Mouse (Mus musculus) lung, adult 18-20 months (tissue): ENCODE results near the gene Eif2b2.

Source experiments
- DNase-seq, 2 experiments: peaks; one replicate each; pipeline ENCODE4 v3.0.0; 2022; ENCODE audit warnings: mixed read lengths in 2 of 2

Eif2b2 gene

GRCm38 (mm10) chr12:85219236-85219904, at the start of gene Eif2b2:
Gene Eif2b2 (plus strand): TSS chr12:85219481.
- peak; percentile 99 for DNase-seq

DNA sequence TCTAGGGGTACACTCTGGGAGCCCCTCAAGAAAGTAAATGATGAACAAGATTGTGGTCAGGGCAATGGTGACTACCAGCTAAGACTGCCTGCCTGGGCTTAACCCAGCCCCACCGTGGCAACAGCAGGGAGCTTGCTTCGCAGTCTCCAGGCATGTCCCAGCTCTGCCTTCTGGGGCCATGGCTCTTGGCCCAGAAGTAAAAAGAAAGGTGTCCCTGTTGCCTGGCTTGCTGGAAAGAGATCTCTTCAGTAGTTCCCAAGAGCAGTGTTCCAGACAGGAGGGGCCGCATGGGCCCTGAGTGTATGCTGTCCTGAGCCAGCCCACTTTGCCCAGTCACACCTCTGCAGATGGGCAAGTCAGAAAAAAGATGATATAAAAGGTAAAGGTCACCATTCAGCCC, 49.4 kb upstream of the Eif2b2 start:
- DNase-seq, result no peak

- DNase-seq, result no peak
Observed at GRCm38 (mm10) chr12:85170284-85170947, 48.9 kb upstream of the Eif2b2 start.

DNA sequence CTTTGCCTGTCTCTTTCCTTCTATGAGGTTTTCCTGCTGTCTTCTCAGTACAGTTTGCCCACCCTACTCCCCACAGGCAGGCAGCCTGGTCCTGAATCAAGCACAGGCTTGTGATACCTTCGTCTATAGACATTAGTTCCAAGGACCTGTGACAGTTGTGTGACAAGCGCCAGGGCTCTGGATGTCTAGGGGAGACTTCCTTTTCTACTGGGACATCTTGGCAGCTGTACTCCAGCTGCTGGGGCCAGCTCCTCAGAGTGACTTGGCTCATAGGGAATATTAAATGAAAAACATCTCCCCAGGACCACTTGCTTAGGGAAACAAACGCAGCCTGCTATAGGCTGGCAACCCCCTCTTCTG, 48.4 kb upstream of the Eif2b2 start:
- no peak for DNase-seq

DNA sequence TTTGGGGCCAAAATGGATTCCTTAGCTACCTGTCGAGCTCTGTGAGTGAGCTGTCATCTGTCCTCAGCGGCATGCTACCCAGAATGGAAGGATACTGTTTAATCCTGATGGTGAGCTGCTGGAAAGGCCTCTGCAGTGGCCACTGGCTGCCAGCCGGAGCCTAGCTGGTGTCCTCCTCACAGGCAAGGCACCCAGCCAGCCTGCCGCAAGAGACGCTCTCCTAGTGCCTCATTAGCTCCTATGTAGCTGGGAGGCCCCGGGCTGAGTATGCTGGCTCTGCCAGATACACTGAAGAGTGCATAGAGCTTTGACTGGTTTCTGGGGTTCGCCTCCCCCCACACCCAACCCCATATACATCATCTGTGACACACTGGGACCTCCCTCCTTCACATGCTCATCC, 45.3 kb upstream of the Eif2b2 start:
- no peak for DNase-seq

DNA sequence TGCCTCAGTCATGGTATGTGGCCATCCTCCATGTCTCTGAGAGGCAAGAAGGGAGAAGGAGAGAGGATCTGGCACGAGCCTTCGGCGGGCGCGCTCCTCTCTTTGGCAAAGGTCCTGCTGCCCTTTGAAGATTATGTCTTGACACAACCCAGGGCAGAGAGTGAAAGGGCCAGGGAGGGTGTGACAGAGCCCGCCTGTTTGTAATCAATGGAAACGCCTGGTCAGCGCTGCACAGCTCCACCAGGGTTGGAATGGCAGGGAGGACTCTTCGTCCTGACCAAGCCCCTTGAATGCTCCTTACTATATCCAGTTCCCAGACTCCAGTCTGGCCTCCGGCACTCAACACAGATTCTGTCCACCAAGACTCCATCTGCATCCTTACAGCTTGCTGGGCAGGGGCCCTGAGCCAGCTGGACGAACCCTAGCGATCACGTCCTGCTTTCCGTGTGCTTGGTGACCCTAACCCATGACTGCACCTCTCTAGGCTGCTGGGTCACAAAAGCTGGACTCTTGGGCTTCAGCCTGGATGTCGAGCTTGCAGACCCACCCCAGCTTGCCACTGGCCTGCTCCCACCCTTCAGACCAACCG, 44.1 kb upstream of the Eif2b2 start:
- no peak for DNase-seq

DNA sequence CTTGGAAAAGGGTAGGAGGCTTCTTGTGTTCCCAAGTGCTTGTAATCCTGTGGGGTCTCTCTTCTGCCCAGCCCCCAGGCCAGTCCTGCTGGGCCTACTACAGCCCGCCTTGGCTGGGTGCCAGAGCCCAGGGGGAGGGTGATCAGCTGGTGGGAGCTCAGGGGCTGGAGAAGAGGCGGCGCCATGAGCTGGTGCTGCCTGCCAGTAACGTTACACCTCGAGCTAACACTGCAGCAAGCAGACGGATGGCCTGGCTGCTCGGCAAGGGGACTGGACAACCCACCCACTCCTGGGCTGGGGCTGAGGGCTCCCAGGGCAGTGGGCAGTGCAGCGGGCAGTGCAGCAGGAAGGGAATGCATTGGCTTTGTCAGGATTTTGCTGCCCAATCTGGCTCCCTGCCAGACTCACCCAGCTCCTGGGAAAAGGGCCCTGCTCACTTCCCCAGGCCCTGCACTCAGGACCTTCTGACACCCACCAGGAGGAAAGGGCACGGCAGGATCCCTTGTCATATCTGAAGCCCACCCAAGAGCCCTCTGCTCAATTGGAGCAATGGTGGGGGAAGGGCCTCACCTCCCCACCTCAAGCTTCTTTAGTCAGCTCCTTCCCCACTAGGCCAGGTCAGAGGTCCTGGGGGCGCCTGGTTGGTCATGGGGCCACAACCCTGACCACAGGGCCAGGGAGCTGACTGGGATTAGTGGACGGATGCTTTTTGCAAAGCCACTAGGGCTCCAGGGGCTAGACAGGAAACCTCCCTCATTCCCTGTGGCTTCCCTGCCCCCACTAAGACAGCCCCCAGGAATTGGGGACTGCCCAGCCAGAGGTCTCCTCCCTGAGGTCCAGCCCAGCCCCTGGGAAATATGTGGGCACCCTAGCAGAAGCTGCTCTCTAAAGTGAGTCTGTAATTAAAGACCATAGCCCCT, 43.1 kb upstream of the Eif2b2 start:
- no peak for DNase-seq

GRCm38 (mm10) chr12:85176846-85177523, 42.3 kb upstream of the Eif2b2 start:
- peak; percentile 45 to 46 for DNase-seq

DNA sequence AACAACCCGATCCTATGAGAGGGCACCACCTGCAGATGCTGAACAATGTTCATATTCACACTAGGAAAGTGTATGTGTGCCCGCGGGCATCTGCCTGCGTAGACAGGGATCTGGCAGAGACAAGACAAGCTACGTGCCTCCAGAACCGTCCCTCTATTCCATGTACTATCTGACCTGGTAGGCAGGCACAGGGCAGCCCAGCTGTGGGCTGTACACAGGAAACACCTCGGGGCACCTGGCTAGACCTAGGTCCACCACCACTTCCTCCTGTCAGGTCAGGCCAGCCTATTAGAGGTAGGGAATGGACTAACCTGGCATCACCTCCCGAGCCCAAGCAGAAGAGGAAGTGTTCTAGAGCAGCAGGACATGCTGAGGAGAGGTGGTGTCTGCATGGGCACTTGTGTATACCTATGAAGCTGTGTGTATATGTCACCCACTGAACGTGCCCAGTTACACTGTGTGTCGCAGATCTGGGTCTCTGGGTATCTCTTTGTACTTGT, 41.5 kb upstream of the Eif2b2 start, which contains the start of gene Pgf:
Pgf (minus strand) TSS at position 51 of the 500 bp plus-strand sequence.
- DNase-seq, result no peak

- DNase-seq, result no peak
Observed at GRCm38 (mm10) chr12:85178294-85178693, 41.0 kb upstream of the Eif2b2 start.

DNA sequence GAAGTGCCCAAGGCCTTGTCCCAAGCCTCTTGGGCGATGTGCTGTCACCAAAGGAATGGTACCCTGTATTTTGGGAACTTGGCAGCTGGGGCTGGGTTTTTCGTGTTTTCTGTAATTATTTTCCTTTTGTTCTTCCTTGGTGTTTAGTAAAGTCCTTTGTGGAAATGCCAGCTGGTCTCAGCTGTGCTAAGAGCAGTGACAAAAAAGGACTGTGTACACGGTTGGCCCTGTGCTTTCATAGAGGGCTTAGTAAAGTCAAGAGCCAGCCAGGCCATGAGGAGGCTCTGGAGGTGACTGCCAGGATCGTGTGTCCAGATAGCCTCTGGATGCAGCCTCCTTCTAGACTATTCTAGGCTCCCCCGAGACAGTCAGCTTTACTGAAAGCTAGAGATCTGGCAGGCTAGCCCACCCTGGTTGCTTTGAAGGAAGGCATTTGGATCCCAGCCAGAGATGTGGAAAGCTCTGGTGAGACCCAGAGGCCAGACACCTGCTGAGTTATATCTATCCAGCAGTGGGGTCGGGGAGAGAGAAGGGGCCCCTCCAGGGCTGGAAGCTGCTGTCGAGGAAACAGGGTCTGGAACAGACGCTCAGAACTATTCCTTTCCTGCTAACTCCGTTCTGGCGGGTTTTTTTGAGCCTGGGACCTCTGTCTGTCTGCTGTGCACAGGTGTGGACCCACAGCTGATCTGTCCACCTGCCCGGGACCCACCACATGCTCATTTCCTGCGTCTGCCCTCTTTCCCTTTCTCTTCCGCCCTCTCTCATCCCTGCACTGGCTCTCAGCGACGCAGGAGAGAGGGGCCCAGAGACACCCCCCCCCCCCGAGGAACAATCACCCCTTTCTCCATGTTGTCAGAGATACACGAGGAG, 37.6 kb upstream of the Eif2b2 start:
- no peak for DNase-seq

DNA sequence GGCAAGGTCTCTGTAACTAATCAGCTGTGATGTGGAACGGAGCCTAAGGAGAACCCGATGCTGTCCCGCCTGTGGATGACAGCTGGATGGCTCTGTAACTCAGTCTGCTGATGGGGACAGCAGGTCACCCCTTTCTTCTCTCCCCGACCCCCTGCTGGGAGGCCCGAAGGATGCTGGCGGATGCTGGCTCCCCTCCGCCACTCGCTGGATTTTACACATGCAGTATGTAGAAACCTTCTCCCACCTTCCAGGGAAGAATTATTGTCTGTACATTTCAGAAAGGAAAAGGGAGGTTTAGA, 37.0 kb upstream of the Eif2b2 start:
- DNase-seq, result no peak

DNA sequence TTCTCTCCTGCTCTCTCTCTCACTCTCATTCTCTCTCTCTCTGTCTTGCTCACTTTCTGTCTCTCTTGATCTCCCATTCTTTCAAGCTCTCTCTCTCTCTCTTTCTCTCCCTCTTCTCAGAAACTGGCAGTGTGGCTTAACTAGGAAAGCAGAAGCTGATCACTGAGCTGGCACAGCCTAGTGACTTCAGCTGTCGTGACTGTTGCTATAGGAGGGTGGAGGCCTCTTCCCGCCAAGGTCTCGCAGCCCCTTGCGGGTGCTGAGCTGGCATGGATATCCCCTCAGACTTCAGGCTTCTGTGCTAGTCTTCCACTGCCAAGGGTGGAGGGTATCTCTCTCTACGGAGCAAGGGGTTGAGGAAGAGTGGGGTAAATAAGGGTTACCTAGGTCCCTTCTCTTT, 36.4 kb upstream of the Eif2b2 start:
- DNase-seq, result no peak

- DNase-seq, result peak; percentile 71 to 73
Observed at GRCm38 (mm10) chr12:85184118-85184517, 35.2 kb upstream of the Eif2b2 start.

DNA sequence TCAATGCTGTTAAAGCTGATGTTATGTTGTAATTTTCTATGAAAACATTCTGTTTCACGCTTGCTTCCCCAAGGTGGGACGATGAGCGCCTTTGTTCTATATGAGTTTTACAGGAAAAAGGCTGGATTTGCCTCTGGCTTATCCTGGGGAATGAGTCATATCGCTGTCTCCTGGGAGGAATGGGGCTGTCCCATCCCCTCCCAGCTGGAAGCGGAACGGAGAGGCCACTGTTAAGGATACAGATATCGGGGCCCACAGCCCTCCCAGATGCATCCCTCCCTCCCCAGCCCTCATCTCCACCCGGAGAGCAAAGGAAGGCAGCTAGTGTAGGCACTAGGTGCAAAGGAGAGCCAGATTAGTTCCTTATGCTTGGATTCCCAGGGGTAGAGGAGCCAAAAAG, 33.5 kb upstream of the Eif2b2 start:
- no peak for DNase-seq

DNA sequence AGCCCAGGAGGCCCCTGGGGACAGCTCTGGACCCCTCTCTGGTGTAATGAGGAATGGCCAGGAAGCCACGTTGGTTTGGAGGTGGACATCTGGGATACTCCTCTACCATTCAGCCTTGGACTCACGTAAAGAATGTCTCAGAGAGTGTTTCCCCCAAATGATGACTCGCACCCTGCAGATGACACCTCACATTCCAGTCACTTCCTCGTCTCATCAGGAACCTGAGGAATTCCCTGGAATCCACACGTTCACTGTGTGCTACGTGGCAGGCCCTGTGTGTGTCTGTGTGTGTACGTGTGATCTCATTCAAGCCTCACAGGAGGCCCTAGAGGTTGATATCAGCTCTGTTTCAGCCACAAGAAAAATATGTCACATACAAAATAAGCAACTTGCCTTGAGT, 32.9 kb upstream of the Eif2b2 start:
- no peak for DNase-seq

DNA sequence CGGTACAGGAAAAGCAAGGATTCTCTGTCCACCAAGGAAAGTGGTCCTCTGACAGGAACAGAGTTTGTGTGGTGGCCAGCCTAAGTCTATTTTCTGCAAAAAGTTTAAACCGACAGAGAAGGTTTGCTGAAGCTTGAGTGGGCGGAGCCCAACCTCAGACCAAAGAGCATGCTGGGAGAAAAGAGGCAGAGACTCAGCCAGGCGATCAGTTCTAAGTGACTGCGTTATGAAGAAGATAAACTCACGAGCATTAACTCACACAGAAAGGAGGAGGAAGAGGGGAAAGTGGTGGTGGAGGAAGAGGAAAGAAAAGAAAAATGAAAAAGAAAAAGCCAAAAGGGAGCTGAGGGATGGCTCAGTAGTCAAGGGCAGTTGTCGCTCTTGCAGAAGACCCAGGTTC, 29.0 kb upstream of the Eif2b2 start:
- no peak for DNase-seq

- DNase-seq, result peak; percentile 34 to 43
Observed at GRCm38 (mm10) chr12:85192461-85193108, 26.7 kb upstream of the Eif2b2 start.

DNA sequence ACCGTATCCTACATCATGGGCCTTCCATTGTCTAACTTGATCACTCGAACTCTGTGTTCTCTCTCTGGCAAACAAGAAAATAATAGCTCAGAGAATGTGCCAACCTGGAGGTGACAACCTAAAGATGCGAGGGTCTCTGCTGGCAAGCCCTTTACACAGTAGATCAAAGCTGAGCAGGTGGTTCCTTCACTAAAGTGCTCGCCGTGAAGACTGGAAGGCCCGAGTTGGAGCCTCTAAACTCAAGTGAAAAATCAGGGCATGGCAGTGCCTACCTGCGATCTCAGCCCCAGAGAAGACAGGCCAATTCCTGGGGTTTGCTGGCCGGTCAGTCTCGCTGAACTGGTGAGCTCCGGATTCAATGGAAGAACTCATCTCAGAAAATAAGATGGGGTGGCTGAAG, 26.1 kb upstream of the Eif2b2 start:
- DNase-seq, result no peak

- no peak for DNase-seq
Observed at GRCm38 (mm10) chr12:85193923-85194622, 25.2 kb upstream of the Eif2b2 start.
